Mouse (Mus musculus) midbrain, embryonic 11.5 days (tissue): Measurements from ENCODE around the gene Perm1. TPM values are rescaled to one million over a fixed set of nuclear protein-coding genes. Genes with fewer than 3 reads are reported as not detected.
A peak's percentile ranks its signal among the peaks of the same experiment; 100 is the strongest.

Source experiments
- ATAC-seq: fragments of 200-750 bp; cut with Nextera tagmentation; 2 replicates; pipeline ENCODE4 v1.8.0; 2017; ENCODE audit warnings: moderate TSS enrichment, moderate library complexity; ENCODE audit not compliant: low FRiP score
- DNase-seq: peaks from one replicate; pipeline ENCODE4 v3.0.0; 2015; ENCODE audit warnings: low spot score; ENCODE audit errors: missing footprints
- H3K27ac ChIP-seq: fragments of 300-500 bp; sonication (generic); 2 replicates; pipeline ENCODE4 v1.5.1; 2014; ENCODE audit warnings: low read depth, low read length
- H3K27me3 ChIP-seq: fragments of 300-500 bp; sonication (generic); 2 replicates; pipeline ENCODE4 v1.6.1; 2014; ENCODE audit warnings: mild to moderate bottlenecking, low read length, moderate library complexity, mixed read lengths; ENCODE audit not compliant: control insufficient read depth, insufficient read depth
- H3K36me3 ChIP-seq: fragments of 300-500 bp; sonication (generic); 2 replicates; pipeline ENCODE4 v1.6.1; 2014; ENCODE audit warnings: mild to moderate bottlenecking, low read length, moderate library complexity, mixed read lengths; ENCODE audit not compliant: control insufficient read depth, insufficient read depth
- H3K4me1 ChIP-seq: fragments of 300-500 bp; sonication (generic); 2 replicates; pipeline ENCODE4 v1.6.1; 2014; ENCODE audit warnings: low read length; ENCODE audit not compliant: control insufficient read depth, insufficient read depth
- H3K4me2 ChIP-seq: fragments of 300-500 bp; sonication (generic); 2 replicates; pipeline ENCODE4 v1.6.1; 2014; ENCODE audit warnings: mild to moderate bottlenecking, moderate library complexity
- H3K4me3 ChIP-seq: fragments of 300-500 bp; sonication (generic); 2 replicates; pipeline ENCODE4 v1.5.1; 2014; ENCODE audit warnings: low read depth, low read length
- H3K9ac ChIP-seq: fragments of 300-500 bp; sonication (generic); 2 replicates; pipeline ENCODE4 v1.6.1; 2014; ENCODE audit warnings: low read length
- H3K9me3 ChIP-seq: fragments of 300-500 bp; sonication (generic); 2 replicates; pipeline ENCODE4 v1.6.1; 2016; ENCODE audit warnings: low read length; ENCODE audit not compliant: control insufficient read depth
- WGBS: fragments of 180-500 bp; shearing (Covaris S2); extraction: QIAGEN DNeasy Blood & Tissue Kit; methylation state at CpG from one replicate; pipeline ENCODE4 v1.1.7; 2014; 5-methylcytosine and 5-hydroxymethylcytosine counted together
- polyA plus RNA-seq: library from polyadenylated mRNA; unstranded; fragments of >200 nt; fragmentation: Nextera tagmentation; extraction: Ambion mirVana; gene quantifications from 2 replicates; pipeline ENCODE4 v1.2.1, GENCODE M21; 2014

Gene Perm1
- polyA plus RNA-seq, 1 experiment from 2014 or later: 1.2 TPM

DNA sequence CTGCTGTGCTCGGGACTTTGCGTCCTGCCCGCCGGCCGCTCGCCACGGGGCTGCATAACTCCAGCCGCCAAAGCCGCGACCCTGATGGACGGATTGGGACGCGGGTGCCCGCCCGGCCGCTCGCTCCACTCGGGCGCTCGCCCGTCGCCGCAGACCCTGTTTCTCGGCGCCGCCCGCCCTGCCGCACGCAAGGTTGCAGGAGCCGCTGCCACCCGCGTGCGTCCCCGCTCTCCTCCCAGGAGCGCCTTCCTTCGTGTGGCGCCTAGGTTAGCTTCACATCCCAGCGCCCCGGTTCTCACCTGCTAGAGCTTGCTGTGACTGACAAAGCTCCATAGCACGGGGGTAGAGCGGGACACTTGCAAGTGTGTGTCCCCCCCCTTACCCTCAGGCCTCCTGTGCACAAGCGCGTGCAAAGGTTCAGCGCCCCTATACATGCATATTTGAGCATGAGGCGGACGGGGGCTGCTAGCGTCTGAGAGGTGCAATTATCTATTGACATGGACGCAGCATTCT, 19.1 kb downstream of the Perm1 start, which contains the start of gene Plekhn1:
TSS of gene Plekhn1 (minus strand) at position 157 of the 513 bp plus-strand sequence.
- ATAC-seq (peak; percentile 68), DNase-seq (peak; percentile 97)
- no peaks in the 10 kb centered on the region for H3K9me3 ChIP-seq
- H3K9ac ChIP-seq: peak within 1 kb of the TSS; percentile 79
- H3K36me3 ChIP-seq: peaks cover 35% of the 10 kb centered on the region
- H3K27me3 ChIP-seq: no peaks in the 10 kb centered on the region
- H3K4me2 ChIP-seq: peak within 1 kb of the TSS; percentile 89
- WGBS: 0% methylated on average over 28 of the region's 48 CpGs
- peak within 1 kb of the TSS; percentile 92 for H3K4me3 ChIP-seq
- H3K27ac ChIP-seq: peak within 1 kb of the TSS; percentile 71
- peaks cover 11% of the 10 kb centered on the region for H3K4me1 ChIP-seq

GRCm38 (mm10) chr4:156235360-156235770, 19.7 kb downstream of the Perm1 start:
- ATAC-seq (peak; percentile 26; the same call in 1 of the 2 replicates), DNase-seq (no peak)
- peaks cover 11% of the 10 kb centered on the region for H3K4me1 ChIP-seq
- no peaks in the 10 kb centered on the region for H3K9me3 ChIP-seq
- H3K4me2 ChIP-seq: peak overlapping the region; percentile 89
- H3K9ac ChIP-seq: peak overlapping the region; percentile 79
- H3K4me3 ChIP-seq: peak overlapping the region; percentile 92
- H3K27ac ChIP-seq: peak overlapping the region; percentile 16; the same call in 1 of the 2 replicates
- peaks cover 37% of the 10 kb centered on the region for H3K36me3 ChIP-seq
- no peaks in the 10 kb centered on the region for H3K27me3 ChIP-seq
- 0% methylated on average over 15 of the region's 15 CpGs for WGBS

DNA sequence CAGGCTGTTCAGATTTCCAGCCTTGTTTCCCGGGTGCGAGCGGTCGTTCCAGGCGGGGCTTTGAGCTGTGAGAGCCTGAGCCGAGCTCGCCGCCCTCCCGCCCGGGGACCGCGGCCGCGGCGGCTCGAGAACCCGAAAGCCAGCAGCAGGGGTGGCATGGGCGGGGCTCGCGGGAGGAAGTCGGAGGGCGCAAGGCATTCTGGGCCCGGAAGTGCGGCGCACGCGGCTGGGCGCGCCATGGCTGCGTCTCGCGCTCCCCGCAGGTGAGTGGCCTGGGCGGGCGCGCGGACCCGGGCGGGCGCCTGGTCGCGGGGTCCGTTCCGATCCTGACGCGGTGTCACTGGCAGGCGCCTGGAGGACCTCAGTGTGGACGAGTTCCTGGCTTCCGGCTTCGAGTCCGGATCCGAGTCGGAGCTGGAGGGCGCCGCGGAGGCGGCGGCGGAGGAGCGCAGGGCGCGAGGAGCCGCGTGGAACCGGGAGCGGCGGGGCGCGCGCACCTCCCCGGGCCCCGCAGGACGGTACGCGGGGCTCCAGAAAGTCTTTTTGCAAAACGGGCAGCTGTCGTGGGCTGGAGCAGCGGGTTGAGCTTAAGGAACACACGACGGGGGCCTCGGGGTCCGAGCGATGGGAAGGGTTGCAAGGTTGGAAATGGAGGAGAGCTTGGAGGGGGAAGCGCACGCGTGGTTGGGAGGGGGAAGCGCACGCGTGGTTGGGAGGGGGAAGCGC, 20.3 kb downstream of the Perm1 start, which contains the start of gene Noc2l:
TSS of gene Noc2l (plus strand) at position 203 of the 726 bp plus-strand sequence.
- peak within 1 kb of the TSS; percentile 71 for H3K27ac ChIP-seq
- no peaks in the 10 kb centered on the region for H3K9me3 ChIP-seq
- H3K4me2 ChIP-seq: peak within 1 kb of the TSS; percentile 89
- ATAC-seq: peak; percentile 89
- peak within 1 kb of the TSS; percentile 92 for H3K4me3 ChIP-seq
- peak within 1 kb of the TSS; percentile 79 for H3K9ac ChIP-seq
- peaks cover 37% of the 10 kb centered on the region for H3K36me3 ChIP-seq
- peak; percentile 99 for DNase-seq
- H3K4me1 ChIP-seq: peaks cover 11% of the 10 kb centered on the region
- H3K27me3 ChIP-seq: no peaks in the 10 kb centered on the region
- whole genome bisulfite sequencing: under 1% methylated on average over 87 of the region's 90 CpGs

DNA sequence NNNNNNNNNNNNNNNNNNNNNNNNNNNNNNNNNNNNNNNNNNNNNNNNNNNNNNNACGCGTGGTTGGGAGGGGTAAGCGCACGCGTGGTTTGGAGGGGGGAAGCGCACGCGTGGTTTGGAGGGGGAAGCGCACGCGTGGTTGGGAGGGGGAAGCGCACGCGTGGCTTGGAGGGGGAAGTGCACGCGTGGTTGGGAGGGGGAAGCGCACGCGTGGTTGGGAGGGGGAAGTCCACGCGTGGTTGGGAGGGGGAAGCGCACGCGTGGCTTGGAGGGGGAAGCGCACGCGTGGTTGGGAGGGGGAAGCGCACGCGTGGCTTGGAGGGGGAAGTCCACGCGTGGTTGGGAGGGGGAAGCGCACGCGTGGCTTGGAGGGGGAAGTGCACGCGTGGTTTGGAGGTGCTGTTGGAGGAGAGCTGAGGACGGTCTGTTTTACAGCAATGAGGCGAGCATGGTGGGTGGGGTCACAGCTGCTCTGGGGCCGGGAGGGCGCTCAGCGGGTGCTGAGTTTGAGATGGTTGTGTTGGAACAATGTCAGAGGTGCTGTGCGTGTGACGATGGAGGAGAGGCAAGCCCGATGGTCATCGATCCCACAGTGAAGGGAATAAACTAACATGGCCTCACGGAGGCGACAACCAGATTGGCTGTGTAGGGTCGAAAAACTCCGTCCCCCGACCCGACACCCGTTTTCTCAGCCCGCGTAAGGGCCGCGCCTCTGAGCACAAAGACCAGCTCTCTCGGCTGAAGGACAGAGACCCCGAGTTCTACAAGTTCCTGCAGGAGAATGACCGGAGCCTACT, 21.2 kb downstream of the Perm1 start:
- Histone ChIP-seq H3K4me2 (peak overlapping the region; percentile 89), H3K36me3 (peaks cover 38% of the 10 kb centered on the region), H3K27ac (no peak overlapping the region; the same call in 1 of the 2 replicates), H3K4me3 (peak overlapping the region; percentile 92), H3K9ac (peak overlapping the region; percentile 79), H3K27me3 (no peaks in the 10 kb centered on the region), H3K4me1 (peaks cover 11% of the 10 kb centered on the region), H3K9me3 (no peaks in the 10 kb centered on the region)
- peak; percentile 89 for DNase-seq
- WGBS: 26% methylated on average over 52 of the region's 60 CpGs
- no peak for ATAC-seq

DNA sequence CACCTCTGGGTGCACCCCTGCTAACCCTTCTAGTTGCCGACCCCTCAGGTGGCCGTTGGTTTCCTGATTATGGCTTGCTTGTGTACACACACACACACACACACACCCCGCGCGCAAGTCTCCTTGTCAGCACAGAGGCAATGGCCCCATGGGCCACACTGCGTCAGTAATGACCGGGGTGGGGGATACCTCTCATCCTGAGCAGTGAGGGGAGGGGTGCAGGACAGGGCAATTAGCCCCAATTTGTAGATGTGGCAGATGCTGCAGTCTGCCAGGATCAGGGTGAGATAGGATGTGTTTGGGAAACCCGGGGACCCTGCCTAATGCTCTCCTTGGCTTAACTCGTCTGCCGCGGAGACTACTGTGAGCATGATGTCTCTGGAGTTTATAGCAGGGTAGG, 33.9 kb downstream of the Perm1 start:
- H3K9me3 ChIP-seq: no peaks in the 10 kb centered on the region
- peaks cover 20% of the 10 kb centered on the region for H3K36me3 ChIP-seq
- WGBS: 63% methylated on average over 11 of the region's 11 CpGs
- ATAC-seq (no peak), DNase-seq (no peak)
- H3K4me3 ChIP-seq: no peak overlapping the region
- no peak overlapping the region for H3K9ac ChIP-seq
- no peak overlapping the region for H3K27ac ChIP-seq
- H3K27me3 ChIP-seq: peaks cover 11% of the 10 kb centered on the region
- peaks cover 3% of the 10 kb centered on the region; the same call in 1 of the 2 replicates for H3K4me1 ChIP-seq
- H3K4me2 ChIP-seq: no peak overlapping the region

DNA sequence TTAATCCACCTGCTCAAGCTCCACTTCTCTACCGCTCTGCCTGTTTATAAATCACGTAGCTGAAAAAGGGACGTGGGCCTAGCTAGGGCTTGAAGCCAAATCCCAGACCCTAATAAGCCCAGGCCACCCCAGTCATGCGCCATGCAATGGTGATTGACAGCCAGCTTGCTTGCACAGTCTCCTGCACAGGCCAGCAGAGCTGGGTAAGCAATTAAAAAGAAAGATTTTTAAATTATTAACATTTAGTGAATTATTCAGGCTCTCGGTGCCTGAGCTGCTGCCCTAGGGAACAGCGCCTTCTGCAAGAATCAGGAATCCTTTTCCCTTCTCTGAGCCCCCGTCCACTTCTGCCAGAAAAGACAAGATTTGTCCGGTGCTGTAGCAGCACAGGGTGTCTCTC, 35.4 kb downstream of the Perm1 start:
- H3K4me2 ChIP-seq: no peak overlapping the region
- peaks cover 12% of the 10 kb centered on the region; the same call in 1 of the 2 replicates for H3K36me3 ChIP-seq
- 76% methylated on average over 8 of the region's 8 CpGs for WGBS
- DNase-seq (no peak), ATAC-seq (no peak)
- H3K4me3 ChIP-seq: no peak overlapping the region
- H3K27ac ChIP-seq: no peak overlapping the region
- H3K4me1 ChIP-seq: peaks cover 5% of the 10 kb centered on the region; the same call in 1 of the 2 replicates
- H3K9ac ChIP-seq: no peak overlapping the region
- H3K9me3 ChIP-seq: no peaks in the 10 kb centered on the region
- H3K27me3 ChIP-seq: peaks cover 24% of the 10 kb centered on the region

- H3K4me3 ChIP-seq: no peak overlapping the region
- peaks cover 5% of the 10 kb centered on the region; the same call in 1 of the 2 replicates for H3K4me1 ChIP-seq
- H3K27ac ChIP-seq: peak overlapping the region; percentile 35; the same call in 1 of the 2 replicates
- H3K9me3 ChIP-seq: no peaks in the 10 kb centered on the region
- H3K36me3 ChIP-seq: peaks cover 6% of the 10 kb centered on the region; the same call in 1 of the 2 replicates
- no peak overlapping the region for H3K9ac ChIP-seq
- DNase-seq (no peak), ATAC-seq (no peak; the same call in 1 of the 2 replicates)
- WGBS: 35% methylated on average over 7 of the region's 7 CpGs
- no peak overlapping the region for H3K4me2 ChIP-seq
- peaks cover 24% of the 10 kb centered on the region for H3K27me3 ChIP-seq
These were observed 36.5 kb downstream of the Perm1 start for GRCm38 (mm10) chr4:156252140-156252539.

DNA sequence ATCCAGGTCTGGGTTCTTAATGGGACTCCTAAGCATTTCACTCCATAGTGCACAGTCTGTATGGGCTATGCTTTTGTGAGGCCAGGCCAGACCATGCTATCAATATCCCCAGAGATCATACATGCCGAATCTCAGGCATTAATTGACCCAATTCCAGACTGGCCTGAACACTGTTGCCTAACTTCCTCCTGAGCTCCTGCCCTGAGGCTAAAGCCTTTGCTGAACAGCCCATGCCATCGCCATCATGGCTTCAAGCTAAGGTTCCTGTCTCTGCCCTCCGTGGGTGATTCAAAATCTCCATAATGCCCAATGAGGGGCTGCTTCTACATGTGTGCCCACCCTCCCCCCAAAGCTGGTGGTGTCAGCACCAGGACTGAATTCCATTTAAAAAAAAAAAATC, 37.0 kb downstream of the Perm1 start:
- WGBS: 41% methylated on average over 3 of the region's 3 CpGs
- H3K4me3 ChIP-seq: no peak overlapping the region
- peaks cover 24% of the 10 kb centered on the region for H3K27me3 ChIP-seq
- H3K4me1 ChIP-seq: peaks cover 5% of the 10 kb centered on the region; the same call in 1 of the 2 replicates
- H3K4me2 ChIP-seq: no peak overlapping the region
- ATAC-seq (peak; percentile 25; the same call in 1 of the 2 replicates), DNase-seq (no peak)
- no peaks in the 10 kb centered on the region for H3K9me3 ChIP-seq
- peaks cover 6% of the 10 kb centered on the region; the same call in 1 of the 2 replicates for H3K36me3 ChIP-seq
- H3K27ac ChIP-seq: 0 out of 2 replicates have a peak overlapping the region, but pooled peaks have one; percentile 35
- H3K9ac ChIP-seq: no peak overlapping the region
